Mouse (Mus musculus) right cerebral cortex, postnatal 10 days (tissue): Measurements from ENCODE around the gene Smarcad1.
A peak's percentile ranks its signal among the peaks of the same experiment; 100 is the strongest.

Experiments used
- DNase-seq, 2 experiments: peaks; one replicate each; pipeline ENCODE4 v3.0.0; 2021; ENCODE audit warnings: low spot score in 2 of 2

Smarcad1 gene

DNA sequence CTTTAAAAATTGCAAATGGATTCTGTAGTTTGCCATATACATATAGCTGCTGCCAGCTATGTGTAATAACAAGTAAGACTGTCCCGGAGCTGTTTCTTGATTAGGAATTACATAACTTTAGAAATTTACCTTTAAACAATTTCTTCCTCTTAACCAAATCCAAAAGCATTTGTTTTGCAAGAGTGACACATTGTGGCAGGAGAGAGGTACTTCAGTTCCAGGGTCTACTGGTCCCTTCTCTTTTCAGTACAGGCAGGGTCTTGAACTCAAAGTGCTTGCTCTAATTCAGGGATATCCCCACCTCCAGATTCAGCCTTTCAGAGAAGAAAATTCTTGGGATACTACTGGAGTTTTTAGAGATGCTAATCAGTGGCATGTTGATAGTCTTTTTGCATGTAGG is 36.8 kb downstream of the Smarcad1 start:
- DNase-seq = no peak

DNA sequence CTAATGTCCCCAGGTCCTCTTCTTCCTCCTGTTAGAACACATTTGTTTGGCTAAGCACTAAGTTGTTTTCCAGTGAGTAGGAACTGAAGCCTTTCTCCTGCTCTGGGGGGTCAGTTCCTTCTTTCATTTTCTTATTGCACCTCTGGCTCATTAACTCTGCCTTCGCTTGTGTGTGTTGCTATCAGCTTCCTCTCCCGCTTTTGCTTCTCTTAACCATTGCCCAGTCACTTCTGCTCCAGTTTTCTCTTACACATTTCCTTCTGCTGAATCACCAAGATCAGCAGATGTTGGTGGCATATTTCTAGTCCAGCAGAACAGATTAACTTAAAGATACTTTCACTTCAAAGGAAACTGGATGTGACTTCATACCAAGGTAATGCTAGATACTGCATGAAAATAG is 72.5 kb downstream of the Smarcad1 start:
- DNase-seq = no peak

GRCm38 (mm10) chr6:65117540-65117939 is 75.2 kb downstream of the Smarcad1 start:
- no peak for DNase-seq

GRCm38 (mm10) chr6:65126074-65126726 is 83.8 kb downstream of the Smarcad1 start:
- peak; percentile 59 to 76 for DNase-seq

DNA sequence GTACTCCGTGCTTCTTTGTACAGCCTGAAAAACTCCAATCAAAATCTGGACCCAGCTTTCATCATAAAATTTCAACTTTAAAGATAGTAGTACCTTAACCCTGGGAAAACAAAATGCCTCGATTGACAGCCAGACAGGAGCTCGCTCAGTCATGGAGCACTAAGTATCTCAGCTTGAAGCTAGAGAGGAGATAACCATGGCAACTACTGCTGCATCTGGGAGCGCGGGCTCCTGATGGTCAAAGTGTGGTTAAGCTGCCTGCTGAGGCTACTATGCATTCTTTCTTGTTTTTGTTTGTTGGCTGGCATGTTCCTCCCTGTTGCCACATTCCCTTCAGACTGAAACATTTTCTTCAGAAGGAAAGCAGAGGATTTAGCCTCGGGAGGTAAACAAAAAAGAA is 90.0 kb downstream of the Smarcad1 start:
- no peak for DNase-seq

DNA sequence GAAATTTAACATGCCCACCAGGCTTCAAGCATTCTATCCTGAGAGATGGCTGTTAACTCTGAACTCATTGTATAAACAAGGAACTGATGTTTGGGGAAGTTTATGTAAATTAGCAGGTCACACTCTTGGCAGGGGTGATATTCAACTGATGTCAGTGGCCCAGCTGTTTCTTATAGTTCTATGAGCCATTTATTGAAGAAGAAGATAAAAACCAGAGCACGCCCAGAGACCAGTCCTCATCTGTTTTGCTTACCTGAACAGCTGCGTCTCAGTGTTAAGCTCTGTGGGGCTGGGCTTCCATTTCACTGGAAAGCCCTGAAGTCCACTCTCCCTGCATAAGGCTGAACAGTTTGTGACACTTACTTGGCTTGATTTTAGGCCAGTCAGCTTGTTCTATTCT is 95.4 kb downstream of the Smarcad1 start:
- no peak for DNase-seq

DNA sequence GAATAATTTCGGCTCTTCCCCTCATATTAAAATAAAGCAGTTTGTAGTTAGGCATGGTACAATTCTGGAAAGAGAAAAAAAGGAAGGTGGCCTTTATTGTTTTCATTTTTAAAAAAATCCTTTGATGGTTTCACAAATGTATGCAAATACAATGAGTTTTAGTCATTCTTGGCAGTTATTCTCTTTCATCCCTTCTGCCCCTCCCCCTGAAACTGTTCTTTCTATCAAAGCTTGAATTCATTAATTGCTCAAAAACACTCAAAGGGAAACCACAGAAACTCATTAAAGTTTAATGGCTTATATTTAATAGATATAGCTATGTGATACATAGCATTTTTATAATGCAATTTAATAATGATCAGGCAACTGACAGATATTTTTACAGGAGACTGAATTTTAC is 95.9 kb downstream of the Smarcad1 start:
- DNase-seq = no peak

- no peak for DNase-seq
Observed at GRCm38 (mm10) chr6:65140082-65140749, 97.8 kb downstream of the Smarcad1 start.

DNA sequence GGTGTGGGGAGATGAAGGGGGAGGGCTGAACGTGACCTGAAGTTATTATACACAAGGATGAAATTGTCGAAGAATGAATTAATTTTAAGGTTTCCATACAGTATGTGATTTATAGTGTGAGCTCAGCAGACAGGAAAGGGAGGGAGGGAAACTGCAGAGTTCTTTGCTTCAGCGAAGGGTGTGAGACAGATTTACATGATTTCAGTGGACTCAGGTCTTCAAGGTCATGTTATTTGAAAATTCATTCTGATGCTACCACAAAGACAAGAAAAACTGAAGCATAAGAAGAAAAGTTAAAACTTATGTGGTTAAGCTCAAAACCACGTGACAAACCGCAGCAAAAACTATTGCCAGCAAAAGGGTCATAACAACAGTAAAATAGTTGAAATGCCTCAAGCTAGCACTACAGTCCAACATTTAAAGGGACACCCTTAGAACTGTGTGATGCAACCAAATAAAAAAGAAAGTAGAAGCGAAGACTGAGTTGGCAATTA is 98.4 kb downstream of the Smarcad1 start:
- DNase-seq = no peak

DNA sequence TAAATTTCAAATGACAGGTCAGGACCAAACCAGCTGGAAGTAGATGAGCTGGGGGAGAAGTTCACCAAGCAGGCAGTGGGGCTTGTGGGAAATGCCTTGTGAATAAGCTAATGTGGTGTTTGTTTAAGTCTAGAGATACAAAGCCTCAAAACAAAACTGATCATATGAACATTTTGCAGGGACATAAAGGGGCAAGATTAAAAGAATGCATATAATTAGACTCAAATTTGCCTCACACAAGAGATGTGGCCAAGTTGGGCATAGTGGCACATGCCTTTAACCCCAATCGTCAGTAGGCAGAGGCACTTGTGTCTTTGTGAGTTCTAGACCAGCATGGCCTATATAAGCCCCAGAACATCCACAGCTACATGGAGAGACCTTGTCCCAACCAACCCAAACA is 99.9 kb downstream of the Smarcad1 start:
- DNase-seq = no peak

DNA sequence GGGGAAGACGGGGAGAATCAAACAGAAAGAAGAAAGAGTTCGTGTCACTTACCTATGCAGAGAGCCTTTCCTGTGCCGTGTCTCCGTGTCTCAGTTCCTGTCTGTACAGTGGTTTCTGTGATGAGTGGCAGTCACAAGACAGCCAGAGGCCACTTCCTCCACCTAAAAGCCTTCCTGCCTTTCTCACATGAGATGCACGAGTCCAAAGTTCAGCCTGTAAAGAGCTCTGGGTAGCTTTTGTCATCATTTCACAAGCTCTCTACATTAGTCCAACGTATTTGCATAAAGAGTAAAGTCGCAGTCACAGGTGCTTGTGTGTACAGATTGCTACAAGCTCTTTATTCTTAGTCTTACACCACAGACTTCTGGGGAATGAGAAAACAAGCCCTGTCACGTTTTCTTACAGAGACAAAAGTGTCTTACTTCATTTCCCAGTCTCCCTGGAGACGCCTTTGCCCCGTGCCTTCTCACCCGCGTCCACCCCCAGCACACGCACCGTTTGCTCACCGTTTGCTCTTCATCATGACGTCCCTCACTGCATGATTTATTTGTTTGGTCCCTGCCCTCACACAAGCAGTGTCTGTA is 102.3 kb downstream of the Smarcad1 start, which contains the start of gene Hpgds:
Gene Hpgds (minus strand): TSS at position 288 of the 585 bp plus-strand sequence.
- no peak for DNase-seq

- DNase-seq = no peak
Observed at GRCm38 (mm10) chr6:65146363-65146762, 104.0 kb downstream of the Smarcad1 start.

DNA sequence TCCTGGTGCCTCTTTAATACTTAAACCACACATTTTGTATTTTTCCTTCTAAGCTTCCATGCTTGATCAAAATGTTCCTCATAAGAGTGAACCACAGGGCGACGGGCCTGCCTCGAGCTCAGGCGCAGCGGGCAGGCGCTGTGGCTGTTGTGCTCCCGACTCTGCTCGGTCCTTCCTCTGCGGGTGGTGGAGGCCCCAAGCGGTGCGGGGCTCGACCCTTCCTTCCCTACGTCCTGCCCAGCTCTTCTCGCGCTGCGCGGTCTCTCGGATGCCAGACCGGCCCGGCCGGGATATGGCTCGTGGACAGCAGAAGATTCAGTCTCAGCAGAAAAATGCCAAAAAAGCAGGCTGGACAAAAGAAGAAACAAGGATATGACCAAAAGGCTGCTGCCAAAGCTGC is 108.3 kb downstream of the Smarcad1 start:
- DNase-seq = no peak

DNA sequence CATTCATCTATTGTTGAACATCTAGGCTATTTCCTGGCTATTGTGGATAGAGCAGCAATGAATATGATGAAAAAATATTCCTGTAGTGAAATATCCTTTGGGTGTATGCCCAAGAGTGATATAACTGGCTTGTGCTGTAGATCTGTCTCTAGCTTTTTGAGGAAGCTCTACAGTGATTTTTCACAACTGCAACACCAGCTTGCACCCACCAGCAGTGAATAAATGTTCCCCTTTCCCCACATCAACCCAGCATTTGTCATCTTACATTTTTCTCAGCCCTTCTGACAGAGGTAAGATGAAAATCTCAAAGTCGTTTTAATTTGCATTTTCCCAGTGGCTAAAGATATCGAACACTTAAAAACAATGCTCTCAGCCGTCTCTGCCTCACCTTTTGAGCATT is 111.2 kb downstream of the Smarcad1 start:
- DNase-seq = no peak

GRCm38 (mm10) chr6:65157042-65157441 is 114.7 kb downstream of the Smarcad1 start:
- no peak for DNase-seq

DNA sequence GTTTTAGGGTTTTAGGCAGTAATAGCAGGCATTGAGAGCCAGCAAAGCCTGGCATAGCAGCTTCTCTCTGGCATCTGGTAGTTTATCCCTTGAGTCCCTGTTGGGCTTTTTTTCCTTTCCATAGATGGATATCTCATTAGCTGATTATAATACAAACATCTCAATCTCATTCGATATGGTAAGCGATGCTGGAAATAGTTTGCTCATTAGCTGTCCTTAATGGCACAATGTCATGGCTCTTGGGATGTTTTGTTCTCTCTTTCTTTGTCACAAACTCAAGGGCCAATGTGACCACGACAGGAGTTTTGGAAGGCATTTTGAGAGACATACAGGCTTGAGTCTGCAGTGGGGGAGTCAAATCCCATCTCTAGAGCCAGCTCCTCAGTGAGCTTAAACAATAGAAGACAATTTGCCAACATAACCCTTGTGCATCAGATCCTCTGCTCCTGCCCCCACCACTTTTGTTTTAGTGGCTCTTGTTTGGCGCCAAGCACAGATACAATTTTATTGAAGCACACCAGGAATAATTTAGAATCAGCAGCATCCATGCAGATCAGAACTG is 117.1 kb downstream of the Smarcad1 start:
- DNase-seq = no peak

DNA sequence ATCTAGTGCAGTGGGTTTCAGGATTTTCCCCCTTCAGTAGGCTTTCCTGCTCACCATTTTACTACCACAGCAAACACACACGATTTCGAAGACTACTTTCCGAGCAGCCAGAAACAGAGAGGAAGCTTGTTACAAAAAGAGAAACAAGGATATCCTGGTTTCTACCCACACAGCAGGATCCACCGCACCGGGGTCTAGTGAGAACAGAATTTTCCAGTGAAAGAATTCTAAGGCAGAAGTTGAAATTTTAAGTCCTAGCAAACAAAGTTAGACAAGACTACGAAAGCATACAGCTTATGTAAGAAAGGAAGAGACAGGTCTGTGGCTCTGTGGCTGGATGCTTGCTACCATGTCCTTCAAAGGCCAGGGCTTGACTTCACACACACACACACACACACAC is 121.8 kb downstream of the Smarcad1 start:
- peak; percentile 31 to 43 for DNase-seq

- no peak for DNase-seq
Observed at GRCm38 (mm10) chr6:65164977-65165376, 122.6 kb downstream of the Smarcad1 start.
